Mouse (Mus musculus): ENCODE data around the gene Spryd3. TPM values are rescaled to one million over a fixed set of nuclear protein-coding genes. Genes with fewer than 3 reads are reported as not detected.

Spryd3 gene
- polyA plus RNA-seq, 1 experiment from 2014 or later = 16.0 TPM

- 60% methylated on average over 2 of the region's 2 CpGs for WGBS
- H3K9ac ChIP-seq = no peak overlapping the region
- H3K27ac ChIP-seq = no peak overlapping the region
Measured at GRCm38 (mm10) chr15:102119831-102120170, 16.2 kb downstream of the Spryd3 start.

GRCm38 (mm10) chr15:102119121-102119830 lies 16.8 kb downstream of the Spryd3 start:
- Histone ChIP-seq H3K27me3 (no peaks in the 10 kb centered on the region), H3K9me3 (replicated peaks) (no peaks in the 10 kb centered on the region), H3K4me1 (replicated peaks) (peaks cover 11% of the 10 kb centered on the region), H3K27ac (no peak overlapping the region), H3K4me3 (no peak overlapping the region), H3K4me2 (no peak overlapping the region), H3K36me3 (peaks cover 59% of the 10 kb centered on the region), H3K9ac (no peak overlapping the region)
- ATAC-seq (replicated peaks; ENCODE audit: insufficient number of reproducible peaks, insufficient read depth, low FRiP score, low read depth) = no peak
- 71% methylated on average over 8 of the region's 8 CpGs for WGBS

More at GRCm38 (mm10) chr15:102119831-102120170, 16.2 kb downstream of the Spryd3 start:
- ATAC-seq (replicated peaks; ENCODE audit: insufficient number of reproducible peaks, insufficient read depth, low FRiP score, low read depth) = no peak
- no peak overlapping the region for H3K4me3 ChIP-seq
- H3K4me1 ChIP-seq (replicated peaks) = peaks cover 11% of the 10 kb centered on the region
- H3K27me3 ChIP-seq = no peaks in the 10 kb centered on the region
- no peak overlapping the region for H3K4me2 ChIP-seq
- H3K9me3 ChIP-seq (replicated peaks) = no peaks in the 10 kb centered on the region
- peaks cover 54% of the 10 kb centered on the region for H3K36me3 ChIP-seq

DNA sequence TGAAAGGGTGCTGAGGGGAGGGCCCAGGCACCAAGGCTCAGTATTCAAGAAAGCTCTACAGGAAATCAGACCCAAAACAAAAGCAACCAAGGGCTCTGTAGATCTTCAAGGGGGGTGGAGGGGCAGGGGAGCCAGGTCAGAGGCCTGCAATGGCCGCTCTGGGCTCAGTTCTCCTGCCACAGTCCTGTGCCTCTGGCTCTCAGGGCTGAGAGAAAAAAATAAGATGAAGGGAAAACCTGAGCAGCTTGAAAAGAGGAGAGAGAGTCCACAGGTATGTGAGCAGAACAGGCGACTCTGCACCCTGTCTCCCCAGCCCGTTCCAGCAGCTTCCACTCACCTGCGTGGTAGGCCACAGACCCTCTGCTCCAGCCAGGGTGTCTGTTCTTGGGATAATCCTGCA lies 17.4 kb downstream of the Spryd3 start:
- ATAC-seq (replicated peaks; ENCODE audit: insufficient number of reproducible peaks, insufficient read depth, low FRiP score, low read depth) = no peak
- Histone ChIP-seq H3K4me2 (no peak overlapping the region), H3K4me1 (replicated peaks) (peaks cover 13% of the 10 kb centered on the region), H3K27me3 (no peaks in the 10 kb centered on the region), H3K27ac (no peak overlapping the region), H3K36me3 (peaks cover 66% of the 10 kb centered on the region), H3K9ac (no peak overlapping the region), H3K9me3 (replicated peaks) (no peaks in the 10 kb centered on the region), H3K4me3 (no peak overlapping the region)
- WGBS = 89% methylated on average over 4 of the region's 4 CpGs

DNA sequence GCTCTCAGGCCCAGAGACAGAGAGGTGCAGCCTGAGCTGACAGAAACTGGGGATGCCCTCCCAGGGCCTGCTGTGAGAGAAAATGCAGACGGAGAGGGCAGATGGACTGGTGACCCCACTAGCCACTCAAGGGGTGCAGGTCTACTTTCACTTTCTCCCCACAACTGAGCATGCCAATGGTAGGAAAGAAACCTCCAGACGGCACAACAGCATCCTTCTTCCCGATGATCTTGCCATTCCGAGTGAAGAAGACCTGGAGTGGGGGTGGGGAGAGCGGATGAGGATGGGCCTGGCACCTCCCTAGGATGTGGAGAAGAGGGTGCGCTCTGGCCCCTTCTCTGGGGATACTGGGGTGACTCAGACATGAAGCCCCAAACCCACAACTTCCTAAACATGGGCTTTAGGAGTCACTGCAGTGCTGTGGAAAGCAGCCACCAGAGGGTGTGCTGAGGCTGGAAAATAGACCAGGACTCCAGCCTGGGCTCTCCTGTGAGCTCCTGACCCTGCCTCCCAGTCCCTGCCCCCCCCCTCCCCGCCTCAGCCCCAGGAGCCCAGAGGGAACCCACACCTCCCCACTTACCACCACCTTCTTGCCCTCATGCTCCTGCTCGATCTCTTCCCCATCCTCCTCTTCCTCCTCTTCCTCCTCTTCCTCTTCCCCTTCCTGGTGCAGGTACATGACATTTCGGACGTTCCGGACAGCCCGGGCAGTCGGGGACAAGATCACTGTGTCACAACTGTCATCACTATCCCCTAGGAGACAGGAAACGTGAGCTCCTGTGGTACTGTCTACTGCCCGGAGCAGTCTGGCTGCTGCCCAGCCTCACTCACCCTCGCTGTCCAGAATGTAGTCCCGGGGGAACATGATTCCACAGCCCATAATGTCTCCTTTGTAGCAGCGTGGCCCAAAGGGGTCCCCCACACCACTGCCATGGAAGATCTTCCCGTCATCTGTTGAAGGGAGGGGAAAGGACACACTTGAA lies 18.3 kb downstream of the Spryd3 start:
- Histone ChIP-seq H3K4me1 (replicated peaks) (peaks cover 17% of the 10 kb centered on the region), H3K4me3 (no peak overlapping the region), H3K4me2 (no peak overlapping the region), H3K27me3 (no peaks in the 10 kb centered on the region), H3K27ac (no peak overlapping the region), H3K9ac (no peak overlapping the region), H3K9me3 (replicated peaks) (no peaks in the 10 kb centered on the region), H3K36me3 (peaks cover 74% of the 10 kb centered on the region)
- ATAC-seq (replicated peaks; ENCODE audit: insufficient number of reproducible peaks, insufficient read depth, low FRiP score, low read depth) = no peak; the same call in 1 of the 2 replicates
- 64% methylated on average over 19 of the region's 19 CpGs for WGBS

DNA sequence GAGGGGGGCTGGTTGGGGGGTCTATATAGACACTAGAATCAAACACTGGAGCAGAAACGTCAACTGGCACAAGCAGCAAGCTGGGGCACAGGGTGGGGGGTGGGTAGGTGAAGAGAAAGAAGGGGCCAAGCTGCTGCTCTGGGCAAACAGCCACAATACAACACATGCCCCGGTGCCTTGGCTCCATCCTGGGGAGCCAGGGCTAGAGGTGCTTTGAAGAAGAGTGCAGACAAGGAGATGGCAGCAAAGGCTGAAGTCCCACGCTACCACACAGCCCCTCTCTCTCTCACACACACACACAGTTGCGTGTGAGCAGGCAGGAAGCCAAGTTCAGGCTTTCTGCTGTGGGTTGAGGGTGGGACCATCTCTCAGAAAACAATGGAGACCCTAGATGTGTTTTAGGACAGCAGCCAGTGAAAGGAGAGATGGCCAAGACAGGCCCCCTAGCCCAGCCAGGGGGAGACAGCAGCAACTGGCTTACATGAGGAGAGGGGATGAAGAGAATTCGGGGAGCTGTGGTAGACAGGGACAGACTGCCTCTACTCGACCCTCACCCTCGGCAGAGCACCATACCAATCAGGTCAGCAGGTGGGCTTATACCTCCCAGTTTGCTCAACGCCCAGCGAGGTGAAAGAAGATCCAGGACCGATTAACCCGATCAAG lies 19.1 kb downstream of the Spryd3 start:
- ATAC-seq (replicated peaks; ENCODE audit: insufficient number of reproducible peaks, insufficient read depth, low FRiP score, low read depth) = no peak
- H3K27ac ChIP-seq = no peak overlapping the region
- no peak overlapping the region for H3K4me2 ChIP-seq

GRCm38 (mm10) chr15:102115731-102116231 lies 20.3 kb downstream of the Spryd3 start:
- ATAC-seq (replicated peaks; ENCODE audit: insufficient number of reproducible peaks, insufficient read depth, low FRiP score, low read depth) = no peak
- H3K4me1 ChIP-seq (replicated peaks) = peaks cover 18% of the 10 kb centered on the region
- no peak overlapping the region for H3K27ac ChIP-seq
- H3K36me3 ChIP-seq = peaks cover 80% of the 10 kb centered on the region
- H3K4me2 ChIP-seq = no peak overlapping the region
- no peaks in the 10 kb centered on the region for H3K9me3 ChIP-seq (replicated peaks)
- 59% methylated on average over 9 of the region's 9 CpGs for WGBS
- H3K9ac ChIP-seq = no peak overlapping the region
- no peaks in the 10 kb centered on the region for H3K27me3 ChIP-seq
- H3K4me3 ChIP-seq = no peak overlapping the region

More for the DNA sequence above, 19.1 kb downstream of the Spryd3 start:
- Histone ChIP-seq H3K27me3 (no peaks in the 10 kb centered on the region), H3K9ac (no peak overlapping the region), H3K4me3 (no peak overlapping the region), H3K36me3 (peaks cover 76% of the 10 kb centered on the region), H3K4me1 (replicated peaks) (peaks cover 18% of the 10 kb centered on the region), H3K9me3 (replicated peaks) (no peaks in the 10 kb centered on the region)
- WGBS = 73% methylated on average over 11 of the region's 11 CpGs

- H3K4me1 ChIP-seq (replicated peaks) = peaks cover 18% of the 10 kb centered on the region
- peaks cover 89% of the 10 kb centered on the region for H3K36me3 ChIP-seq
- no peak overlapping the region for H3K4me2 ChIP-seq
- H3K9me3 ChIP-seq (replicated peaks) = no peaks in the 10 kb centered on the region
- H3K9ac ChIP-seq = no peak overlapping the region
- no peak overlapping the region for H3K4me3 ChIP-seq
- WGBS = 82% methylated on average over 7 of the region's 7 CpGs
- no peaks in the 10 kb centered on the region for H3K27me3 ChIP-seq
- no peak overlapping the region for H3K27ac ChIP-seq
- no peak for ATAC-seq (replicated peaks; ENCODE audit: insufficient number of reproducible peaks, insufficient read depth, low FRiP score, low read depth)
Measured at GRCm38 (mm10) chr15:102114651-102115260, 21.3 kb downstream of the Spryd3 start.

- H3K36me3 ChIP-seq = peaks cover 96% of the 10 kb centered on the region
- no peaks in the 10 kb centered on the region for H3K9me3 ChIP-seq (replicated peaks)
- ATAC-seq (replicated peaks; ENCODE audit: insufficient number of reproducible peaks, insufficient read depth, low FRiP score, low read depth) = no peak
- H3K4me1 ChIP-seq (replicated peaks) = peaks cover 27% of the 10 kb centered on the region
- no peak overlapping the region for H3K4me3 ChIP-seq
- H3K27me3 ChIP-seq = no peaks in the 10 kb centered on the region
- H3K27ac ChIP-seq = no peak overlapping the region
- 81% methylated on average over 4 of the region's 4 CpGs for WGBS
- no peak overlapping the region for H3K9ac ChIP-seq
- H3K4me2 ChIP-seq = no peak overlapping the region
Measured at GRCm38 (mm10) chr15:102113674-102114073, 22.4 kb downstream of the Spryd3 start.

DNA sequence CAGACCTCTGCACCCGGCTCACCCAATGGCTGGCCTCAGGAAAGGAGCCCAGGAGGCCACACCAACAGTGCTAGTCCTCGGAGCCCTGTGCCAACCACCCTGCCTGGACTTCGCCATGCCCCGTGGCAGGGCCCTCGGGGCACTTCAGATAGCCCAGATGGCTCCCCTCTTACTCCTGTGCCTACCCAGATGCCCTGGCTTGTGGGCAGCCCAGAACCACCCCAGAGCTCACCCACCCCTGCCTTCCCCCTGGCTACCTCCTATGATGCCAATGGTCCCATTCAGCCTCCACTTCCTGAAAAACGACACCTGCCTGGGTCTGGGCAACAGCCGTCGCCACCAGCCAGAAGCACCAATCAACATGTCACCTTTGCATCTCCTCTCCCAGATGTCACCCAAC lies 23.2 kb downstream of the Spryd3 start:
- Histone ChIP-seq H3K9me3 (replicated peaks) (no peaks in the 10 kb centered on the region), H3K27ac (no peak overlapping the region), H3K36me3 (peaks cover 93% of the 10 kb centered on the region), H3K4me1 (replicated peaks) (peaks cover 35% of the 10 kb centered on the region), H3K4me3 (no peak overlapping the region), H3K9ac (no peak overlapping the region), H3K4me2 (no peak overlapping the region), H3K27me3 (no peaks in the 10 kb centered on the region)
- ATAC-seq (replicated peaks; ENCODE audit: insufficient number of reproducible peaks, insufficient read depth, low FRiP score, low read depth) = no peak
- WGBS = 71% methylated on average over 8 of the region's 8 CpGs

DNA sequence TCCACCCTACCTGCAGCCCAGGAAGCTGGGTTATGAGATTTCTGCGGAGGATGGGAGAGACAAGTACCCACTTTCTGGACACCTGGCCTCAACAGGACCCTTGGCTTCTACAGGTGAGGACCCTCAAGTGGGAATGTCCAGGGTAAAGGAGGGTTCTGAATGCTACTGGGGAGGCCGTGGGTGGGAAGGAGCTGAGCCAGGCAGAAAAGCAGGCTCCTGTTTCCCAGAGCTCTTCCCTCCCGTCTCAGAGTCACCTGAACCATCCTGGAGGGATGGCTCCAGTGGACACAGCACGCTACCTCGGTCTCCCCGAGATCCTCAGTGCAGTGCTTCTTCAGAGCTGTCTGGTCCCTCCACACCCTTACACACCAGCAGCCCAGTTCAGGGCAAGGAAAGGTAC lies 23.9 kb downstream of the Spryd3 start:
- no peak for ATAC-seq (replicated peaks; ENCODE audit: insufficient number of reproducible peaks, insufficient read depth, low FRiP score, low read depth)

DNA sequence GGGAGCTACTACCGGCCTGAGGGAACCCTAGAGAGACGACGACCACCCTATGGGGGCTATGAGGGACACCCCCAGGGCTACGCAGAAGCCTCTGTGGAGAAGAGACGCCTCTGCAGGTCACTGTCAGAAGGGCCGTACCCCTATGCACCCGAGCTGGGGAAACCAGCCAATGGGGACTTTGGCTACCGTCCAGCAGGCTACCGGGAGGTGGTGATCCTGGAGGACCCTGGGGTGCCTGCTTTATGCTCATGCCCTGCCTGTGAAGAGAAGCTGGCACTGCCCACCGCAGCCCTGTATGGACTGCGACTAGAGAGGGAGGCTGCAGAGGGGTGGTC lies 24.6 kb downstream of the Spryd3 start:
- H3K36me3 ChIP-seq = peaks cover 92% of the 10 kb centered on the region
- H3K27ac ChIP-seq = no peak overlapping the region
- WGBS = 79% methylated on average over 11 of the region's 11 CpGs
- ATAC-seq (replicated peaks; ENCODE audit: insufficient number of reproducible peaks, insufficient read depth, low FRiP score, low read depth) = no peak
- peaks cover 3% of the 10 kb centered on the region for H3K27me3 ChIP-seq
- H3K4me2 ChIP-seq = no peak overlapping the region
- peaks cover 44% of the 10 kb centered on the region for H3K4me1 ChIP-seq (replicated peaks)
- no peak overlapping the region for H3K9ac ChIP-seq
- H3K4me3 ChIP-seq = no peak overlapping the region
- H3K9me3 ChIP-seq (replicated peaks) = no peaks in the 10 kb centered on the region

More for the DNA sequence above, 23.9 kb downstream of the Spryd3 start:
- no peak overlapping the region for H3K4me2 ChIP-seq
- 90% methylated on average over 6 of the region's 6 CpGs for WGBS
- H3K36me3 ChIP-seq = peaks cover 93% of the 10 kb centered on the region
- H3K9ac ChIP-seq = no peak overlapping the region
- H3K27me3 ChIP-seq = no peaks in the 10 kb centered on the region
- no peaks in the 10 kb centered on the region for H3K9me3 ChIP-seq (replicated peaks)
- peaks cover 42% of the 10 kb centered on the region for H3K4me1 ChIP-seq (replicated peaks)
- no peak overlapping the region for H3K4me3 ChIP-seq
- no peak overlapping the region for H3K27ac ChIP-seq
